Mouse (Mus musculus): ENCODE data around the gene Nhsl2. TPM values are rescaled to one million over a fixed set of nuclear protein-coding genes. Genes with fewer than 3 reads are reported as not detected.

Gene Nhsl2
- total and polyA plus RNA-seq, 2 experiments: 0.27 to 0.46 TPM

DNA sequence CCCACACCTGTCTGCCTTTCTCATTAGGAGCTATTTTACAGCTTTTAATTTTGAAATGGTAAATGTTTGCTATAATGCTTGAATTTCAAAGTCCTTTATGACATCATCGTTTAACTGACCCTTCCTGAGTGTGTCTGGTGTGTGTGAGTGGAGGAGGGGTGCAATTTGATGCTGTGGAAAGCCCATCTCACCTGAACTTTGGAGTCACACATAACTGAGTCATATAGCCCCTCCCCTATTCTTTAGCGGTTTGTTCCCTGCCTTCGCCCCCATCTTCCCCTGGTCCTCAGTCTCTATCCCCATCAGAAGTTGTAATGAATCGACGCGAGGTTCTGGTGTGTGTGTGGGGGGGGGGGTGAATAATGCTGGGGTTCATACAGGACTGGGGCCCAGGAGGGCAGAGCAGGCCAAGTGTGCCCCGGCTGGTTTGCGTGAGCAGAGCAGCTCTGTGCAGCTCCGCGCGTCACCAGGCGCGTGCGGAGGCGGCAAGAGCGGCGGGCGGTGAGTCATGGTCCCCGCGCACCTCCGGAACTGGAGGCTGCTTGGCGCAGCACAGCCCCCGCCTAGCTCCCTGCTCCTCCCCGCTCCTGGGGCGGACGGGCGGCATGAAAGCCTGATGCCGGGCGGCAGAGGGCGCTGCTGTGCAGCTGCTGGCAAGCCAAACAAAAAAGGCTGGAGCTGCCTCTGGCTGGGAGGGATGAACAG lies 104.8 kb downstream of the Nhsl2 start:
- WGBS: 1% methylated on average over 23 of the region's 30 CpGs
- Histone ChIP-seq H3K4me3 (ENCODE audit: insufficient read depth, low read depth, low read length) (peak overlapping the region; percentile 50), H3K4me1 (ENCODE audit: control insufficient read depth, insufficient read depth, low read length) (peaks cover 5% of the 10 kb centered on the region), H3K27ac (replicated peaks; ENCODE audit: insufficient read depth, low read depth, low read length) (peak overlapping the region; percentile 51), H3K79me2 (ENCODE audit: control insufficient read depth, insufficient read depth, low read length) (no peaks in the 10 kb centered on the region), H3K36me3 (ENCODE audit: control insufficient read depth, insufficient read depth, low read length) (no peaks in the 10 kb centered on the region), H3K9ac (ENCODE audit: low read depth, low read length) (peak overlapping the region; percentile 59), H3K27me3 (ENCODE audit: control insufficient read depth, insufficient read depth, low read length) (no peaks in the 10 kb centered on the region)
- peak; percentile 81 for TF ChIP-seq CTCF (IDR thresholded peaks at IDR 0.05; ENCODE audit: low read depth, low read length)
- no peak for TF ChIP-seq POLR2A (IDR thresholded peaks at IDR 0.05; ENCODE audit: extremely low read depth, insufficient read depth, low read length)
- DNase-seq (ENCODE audit: extremely low read depth, low read depth, low spot score): peak; percentile 64

DNA sequence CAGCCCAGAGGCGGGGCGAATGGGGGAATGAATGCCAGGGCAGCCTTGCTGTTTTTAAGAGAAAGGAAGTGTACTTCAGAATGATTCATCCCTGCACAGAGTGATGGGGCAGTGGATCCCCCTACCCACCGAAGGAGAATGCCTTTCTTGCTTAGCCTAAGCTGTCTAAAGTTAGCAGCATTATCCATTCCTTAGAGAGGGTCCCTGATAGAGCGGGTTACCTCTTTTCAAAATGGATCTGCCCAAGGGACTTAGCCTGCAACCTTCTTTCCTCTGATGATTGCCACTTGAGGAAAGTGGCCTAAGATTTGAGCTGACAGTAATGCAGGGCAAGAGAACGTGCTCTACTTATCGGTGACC lies 105.3 kb downstream of the Nhsl2 start:
- H3K27ac ChIP-seq (replicated peaks; ENCODE audit: insufficient read depth, low read depth, low read length): no peak overlapping the region
- no peaks in the 10 kb centered on the region for H3K36me3 ChIP-seq (ENCODE audit: control insufficient read depth, insufficient read depth, low read length)
- no peak overlapping the region for H3K4me3 ChIP-seq (ENCODE audit: insufficient read depth, low read depth, low read length)
- TF ChIP-seq POLR2A (IDR thresholded peaks at IDR 0.05; ENCODE audit: extremely low read depth, insufficient read depth, low read length): no peak
- no peak overlapping the region for H3K9ac ChIP-seq (ENCODE audit: low read depth, low read length)
- 39% methylated on average over 6 of the region's 6 CpGs for WGBS
- no peaks in the 10 kb centered on the region for H3K79me2 ChIP-seq (ENCODE audit: control insufficient read depth, insufficient read depth, low read length)
- H3K27me3 ChIP-seq (ENCODE audit: control insufficient read depth, insufficient read depth, low read length): no peaks in the 10 kb centered on the region
- no peak for DNase-seq (ENCODE audit: extremely low read depth, low read depth, low spot score)
- peaks cover 5% of the 10 kb centered on the region for H3K4me1 ChIP-seq (ENCODE audit: control insufficient read depth, insufficient read depth, low read length)

- no peak for TF ChIP-seq CTCF (IDR thresholded peaks at IDR 0.05; ENCODE audit: low read depth, low read length)
- no peak for TF ChIP-seq POLR2A (IDR thresholded peaks at IDR 0.05; ENCODE audit: extremely low read depth, insufficient read depth, low read length)
- H3K4me3 ChIP-seq (ENCODE audit: insufficient read depth, low read depth, low read length): no peak overlapping the region
- 82% methylated on average over 4 of the region's 4 CpGs for WGBS
- H3K36me3 ChIP-seq (ENCODE audit: control insufficient read depth, insufficient read depth, low read length): no peaks in the 10 kb centered on the region
- no peak overlapping the region for H3K9ac ChIP-seq (ENCODE audit: low read depth, low read length)
- H3K79me2 ChIP-seq (ENCODE audit: control insufficient read depth, insufficient read depth, low read length): no peaks in the 10 kb centered on the region
- H3K27me3 ChIP-seq (ENCODE audit: control insufficient read depth, insufficient read depth, low read length): no peaks in the 10 kb centered on the region
- no peak for DNase-seq (ENCODE audit: extremely low read depth, low read depth, low spot score)
- H3K27ac ChIP-seq (replicated peaks; ENCODE audit: insufficient read depth, low read depth, low read length): no peak overlapping the region
- H3K4me1 ChIP-seq (ENCODE audit: control insufficient read depth, insufficient read depth, low read length): no peaks in the 10 kb centered on the region
Observed at GRCm38 (mm10) chrX:101961848-101962247, 112.7 kb downstream of the Nhsl2 start.

DNA sequence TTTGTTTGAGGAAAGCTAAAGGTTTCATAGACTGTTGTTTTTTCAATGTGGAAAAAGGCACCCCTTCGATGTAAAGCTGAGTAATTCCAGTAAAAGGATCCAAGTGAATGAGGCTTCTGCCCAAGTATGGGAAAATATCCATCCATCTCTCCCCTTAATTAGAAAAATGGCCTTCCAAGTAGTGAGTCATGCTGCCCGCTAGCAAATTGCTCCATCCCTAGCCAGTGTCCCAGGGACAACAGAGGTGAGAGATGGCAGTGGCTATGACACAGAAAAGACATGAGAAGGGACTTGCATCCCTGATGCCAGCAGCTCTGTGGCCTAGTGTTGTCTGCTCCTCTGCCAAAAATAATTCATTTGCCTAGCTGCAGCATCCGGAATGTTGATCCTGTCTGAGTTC lies 114.5 kb downstream of the Nhsl2 start:
- 78% methylated on average over 3 of the region's 3 CpGs for WGBS
- Histone ChIP-seq H3K4me3 (ENCODE audit: insufficient read depth, low read depth, low read length) (no peak overlapping the region), H3K27ac (replicated peaks; ENCODE audit: insufficient read depth, low read depth, low read length) (no peak overlapping the region), H3K79me2 (ENCODE audit: control insufficient read depth, insufficient read depth, low read length) (no peaks in the 10 kb centered on the region), H3K4me1 (ENCODE audit: control insufficient read depth, insufficient read depth, low read length) (no peaks in the 10 kb centered on the region), H3K9ac (ENCODE audit: low read depth, low read length) (no peak overlapping the region), H3K36me3 (ENCODE audit: control insufficient read depth, insufficient read depth, low read length) (no peaks in the 10 kb centered on the region), H3K27me3 (ENCODE audit: control insufficient read depth, insufficient read depth, low read length) (no peaks in the 10 kb centered on the region)
- TF ChIP-seq POLR2A (IDR thresholded peaks at IDR 0.05; ENCODE audit: extremely low read depth, insufficient read depth, low read length) (no peak), CTCF (IDR thresholded peaks at IDR 0.05; ENCODE audit: low read depth, low read length) (no peak)
- no peak for DNase-seq (ENCODE audit: extremely low read depth, low read depth, low spot score)

- Histone ChIP-seq H3K27me3 (ENCODE audit: control insufficient read depth, insufficient read depth, low read length) (no peaks in the 10 kb centered on the region), H3K4me3 (ENCODE audit: insufficient read depth, low read depth, low read length) (no peak overlapping the region), H3K79me2 (ENCODE audit: control insufficient read depth, insufficient read depth, low read length) (no peaks in the 10 kb centered on the region), H3K4me1 (ENCODE audit: control insufficient read depth, insufficient read depth, low read length) (no peaks in the 10 kb centered on the region), H3K36me3 (ENCODE audit: control insufficient read depth, insufficient read depth, low read length) (no peaks in the 10 kb centered on the region), H3K9ac (ENCODE audit: low read depth, low read length) (no peak overlapping the region), H3K27ac (replicated peaks; ENCODE audit: insufficient read depth, low read depth, low read length) (no peak overlapping the region)
- TF ChIP-seq POLR2A (IDR thresholded peaks at IDR 0.05; ENCODE audit: extremely low read depth, insufficient read depth, low read length): no peak
- no peak for TF ChIP-seq CTCF (IDR thresholded peaks at IDR 0.05; ENCODE audit: low read depth, low read length)
- WGBS: 91% methylated on average over 3 of the region's 3 CpGs
- DNase-seq (ENCODE audit: extremely low read depth, low read depth, low spot score): no peak
Observed at GRCm38 (mm10) chrX:101973028-101973427, 123.8 kb downstream of the Nhsl2 start.

DNA sequence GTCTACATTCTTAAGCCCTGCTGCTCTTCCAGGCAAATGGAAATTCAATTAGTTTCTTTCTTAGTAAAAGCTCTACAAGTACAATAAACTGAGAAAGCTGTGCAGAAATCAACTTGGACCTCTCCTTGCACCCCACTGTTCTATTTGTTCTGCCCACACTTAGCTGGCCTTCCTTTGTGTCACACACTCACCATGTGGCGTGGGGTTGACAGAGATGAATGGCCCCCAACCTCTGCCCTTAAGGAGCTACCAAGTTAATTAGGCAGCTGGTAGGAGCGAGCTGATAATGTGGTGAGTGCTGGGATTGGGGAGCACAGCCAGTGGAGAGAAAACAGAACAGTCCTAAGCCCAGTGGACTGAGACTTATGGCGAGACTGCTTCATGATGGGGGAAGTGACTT lies 127.7 kb downstream of the Nhsl2 start:
- no peak overlapping the region for H3K27ac ChIP-seq (replicated peaks; ENCODE audit: insufficient read depth, low read depth, low read length)
- no peaks in the 10 kb centered on the region for H3K27me3 ChIP-seq (ENCODE audit: control insufficient read depth, insufficient read depth, low read length)
- H3K4me1 ChIP-seq (ENCODE audit: control insufficient read depth, insufficient read depth, low read length): no peaks in the 10 kb centered on the region
- TF ChIP-seq POLR2A (IDR thresholded peaks at IDR 0.05; ENCODE audit: extremely low read depth, insufficient read depth, low read length) (no peak), CTCF (IDR thresholded peaks at IDR 0.05; ENCODE audit: low read depth, low read length) (no peak)
- no peak for DNase-seq (ENCODE audit: extremely low read depth, low read depth, low spot score)
- no peak overlapping the region for H3K9ac ChIP-seq (ENCODE audit: low read depth, low read length)
- no peak overlapping the region for H3K4me3 ChIP-seq (ENCODE audit: insufficient read depth, low read depth, low read length)
- no peaks in the 10 kb centered on the region for H3K79me2 ChIP-seq (ENCODE audit: control insufficient read depth, insufficient read depth, low read length)
- WGBS: 80% methylated on average over 3 of the region's 3 CpGs
- no peaks in the 10 kb centered on the region for H3K36me3 ChIP-seq (ENCODE audit: control insufficient read depth, insufficient read depth, low read length)
